Mouse (Mus musculus) heart, adult 10 weeks (tissue): Measurements from ENCODE around the gene Hist1h2bb. TPM values are rescaled to one million over a fixed set of nuclear protein-coding genes. Genes with fewer than 3 reads are reported as not detected.

Source experiments
- polyA plus RNA-seq: library from polyadenylated mRNA; stranded (reverse); fragments of 350-450 nt; fragmentation: Illumina TruSeq; extraction: RNeasy Lipid Tissue Mini Kit (QIAGEN cat#74804); gene quantifications from one replicate; pipeline ENCODE4 v1.2.3, GENCODE M21; 2014; ENCODE audit warnings: low read depth, low replicate concordance

The Hist1h2bb gene
- not detected for polyA plus RNA-seq

DNA sequence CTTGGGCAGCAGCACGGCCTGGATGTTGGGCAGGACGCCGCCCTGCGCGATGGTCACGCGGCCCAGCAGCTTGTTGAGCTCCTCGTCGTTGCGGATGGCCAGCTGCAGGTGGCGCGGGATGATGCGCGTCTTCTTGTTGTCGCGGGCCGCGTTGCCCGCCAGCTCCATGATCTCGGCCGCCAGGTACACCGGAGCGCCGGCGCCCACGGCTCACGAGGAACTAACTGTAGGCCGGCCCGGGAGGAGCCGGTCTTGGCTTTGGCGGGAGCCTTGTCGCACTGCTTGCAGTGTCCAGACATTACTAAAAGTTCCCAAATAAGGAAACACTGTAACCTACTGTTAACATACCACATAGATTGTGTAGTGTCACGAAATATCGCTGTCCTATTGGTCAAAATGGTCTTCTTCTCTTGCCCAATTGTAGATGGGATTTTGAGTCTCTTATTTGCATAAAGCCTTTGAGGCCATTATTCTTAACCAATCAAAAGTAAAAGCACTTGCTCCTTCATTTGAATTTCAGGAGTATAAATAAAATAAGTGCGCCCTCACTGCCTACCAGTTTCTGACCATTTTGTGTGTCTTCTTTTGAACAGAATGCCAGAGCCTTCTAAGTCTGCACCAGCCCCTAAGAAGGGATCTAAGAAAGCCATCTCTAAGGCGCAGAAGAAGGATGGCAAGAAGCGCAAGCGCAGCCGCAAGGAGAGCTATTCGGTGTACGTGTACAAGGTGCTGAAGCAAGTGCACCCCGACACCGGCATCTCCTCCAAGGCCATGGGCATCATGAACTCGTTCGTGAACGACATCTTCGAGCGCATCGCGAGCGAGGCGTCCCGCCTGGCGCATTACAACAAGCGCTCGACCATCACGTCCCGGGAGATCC lies at the start of gene Hist1h2bb:
Gene Hist1h2bb, plus strand, starts transcription at position 534 of the 880 bp plus-strand sequence.

GRCm38 (mm10) chr13:23698300-23698693 lies 48.2 kb upstream of the Hist1h2bb start, which contains the start of gene Hist1h4c:
TSS of gene Hist1h4c (minus strand) at chr13:23698454.

GRCm38 (mm10) chr13:23710374-23711089 lies 36.0 kb upstream of the Hist1h2bb start, which contains the start of gene Hfe:
TSS of gene Hfe (minus strand) at chr13:23710854.

GRCm38 (mm10) chr13:23738677-23739068 lies 7.9 kb upstream of the Hist1h2bb start, which contains the start of gene Hist1h1c:
TSS of gene Hist1h1c (plus strand) at chr13:23738808.

DNA sequence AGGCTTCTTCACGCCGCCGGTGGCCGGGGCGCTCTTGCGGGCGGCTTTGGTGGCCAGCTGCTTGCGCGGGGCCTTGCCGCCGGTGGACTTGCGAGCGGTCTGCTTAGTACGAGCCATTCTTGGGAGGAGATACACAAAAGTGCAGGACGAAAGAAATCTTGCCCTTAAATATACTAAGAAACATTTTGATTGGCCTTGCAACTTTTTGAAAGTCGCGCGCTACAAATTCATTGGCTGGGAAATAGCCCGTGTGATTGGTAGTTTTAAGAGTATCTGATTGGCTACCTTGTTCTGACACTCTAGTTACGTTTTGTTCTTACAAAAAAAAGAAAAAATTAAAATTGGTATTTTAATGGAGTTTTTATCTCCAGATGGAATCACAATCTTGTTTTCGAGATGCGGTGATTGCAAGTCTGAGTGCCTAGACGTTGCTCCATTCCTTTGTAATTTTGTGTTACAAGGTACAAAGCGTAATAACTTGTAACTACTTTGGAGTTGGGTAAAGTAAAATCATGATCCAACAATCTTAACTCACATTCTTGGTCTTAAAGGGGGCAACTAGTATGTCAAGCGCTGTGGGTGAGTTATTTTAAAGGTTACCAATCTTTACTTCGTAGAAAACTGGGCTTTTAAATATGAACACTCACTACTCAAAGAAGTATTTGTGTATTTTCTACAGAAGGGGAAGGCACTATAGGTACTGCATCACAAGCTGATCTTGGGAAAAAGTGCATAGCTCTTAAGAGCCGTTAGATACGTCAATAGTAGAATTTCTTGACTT lies 963 bp upstream of the Hist1h2bb start, which contains the start of gene Hist1h3c:
Gene Hist1h3c, minus strand, starts transcription at position 222 of the 781 bp plus-strand sequence.

GRCm38 (mm10) chr13:23750839-23751477 lies 4.4 kb downstream of the Hist1h2bb start, which contains the start of gene Hist1h2ab:
TSS of gene Hist1h2ab (plus strand) at chr13:23751126.

DNA sequence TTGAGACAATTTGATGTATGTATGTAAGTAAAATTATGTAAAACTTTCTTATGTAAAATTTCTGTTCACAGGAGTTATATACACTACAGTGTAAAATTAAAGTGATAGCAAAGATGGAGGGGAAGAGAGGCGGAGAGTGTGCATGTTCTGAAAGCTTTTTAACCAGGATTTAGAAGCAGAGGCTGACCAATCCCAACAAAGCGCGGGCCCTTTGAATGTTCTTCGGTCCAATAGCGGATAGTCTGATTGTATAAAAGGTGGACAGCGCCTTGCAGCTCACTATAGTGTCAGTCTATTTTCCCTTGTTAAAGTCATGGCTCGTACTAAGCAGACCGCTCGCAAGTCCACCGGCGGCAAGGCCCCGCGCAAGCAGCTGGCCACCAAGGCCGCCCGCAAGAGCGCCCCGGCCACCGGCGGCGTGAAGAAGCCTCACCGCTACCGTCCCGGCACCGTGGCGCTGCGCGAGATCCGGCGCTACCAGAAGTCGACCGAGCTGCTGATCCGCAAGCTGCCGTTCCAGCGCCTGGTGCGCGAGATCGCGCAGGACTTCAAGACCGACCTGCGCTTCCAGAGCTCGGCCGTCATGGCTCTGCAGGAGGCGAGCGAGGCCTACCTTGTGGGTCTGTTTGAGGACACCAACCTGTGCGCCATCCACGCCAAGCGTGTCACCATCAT lies 5.7 kb downstream of the Hist1h2bb start, which contains the start of gene Hist1h3b:
Gene Hist1h3b, plus strand, starts transcription at position 201 of the 675 bp plus-strand sequence.

GRCm38 (mm10) chr13:23756790-23757189 lies 10.3 kb downstream of the Hist1h2bb start, which contains the start of gene Hist1h4b:
TSS of gene Hist1h4b (plus strand) at chr13:23757013.

DNA sequence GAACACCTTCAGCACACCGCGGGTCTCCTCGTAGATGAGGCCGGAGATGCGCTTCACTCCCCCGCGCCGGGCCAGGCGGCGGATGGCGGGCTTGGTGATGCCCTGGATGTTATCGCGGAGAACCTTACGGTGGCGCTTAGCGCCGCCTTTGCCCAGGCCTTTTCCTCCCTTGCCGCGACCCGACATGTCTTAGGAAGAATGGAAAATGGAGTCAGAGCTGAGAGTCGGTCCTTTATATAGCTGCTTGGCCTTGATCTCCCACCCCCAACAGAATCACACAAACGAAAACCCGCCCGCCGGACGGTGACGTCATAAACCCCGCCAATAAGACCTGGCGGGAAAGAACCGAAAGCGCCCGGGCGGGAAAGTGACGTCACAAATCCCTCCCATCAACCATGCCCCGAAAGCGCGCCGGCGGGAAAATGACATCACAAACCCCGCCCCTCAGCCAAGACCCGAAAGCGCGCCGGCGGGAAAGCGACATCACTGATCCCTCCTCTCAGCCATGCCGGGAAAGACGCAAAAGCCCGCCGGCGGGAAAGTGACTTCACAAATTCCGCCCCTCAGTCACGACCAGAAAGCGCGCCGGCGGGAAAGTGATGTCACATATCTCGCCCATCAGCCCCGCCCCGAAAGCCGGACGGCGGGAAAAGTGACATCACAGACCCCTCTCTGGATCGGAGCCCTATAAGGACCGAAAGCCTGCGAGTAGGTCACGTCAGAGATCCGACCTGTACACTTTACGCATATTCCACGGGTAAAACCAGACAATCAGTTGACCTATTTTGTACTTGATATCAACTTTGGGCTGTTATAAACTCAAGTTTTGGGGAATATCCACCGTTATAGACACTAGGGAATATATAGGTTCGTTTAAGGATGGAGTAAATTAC lies 14.7 kb downstream of the Hist1h2bb start, which contains the start of gene Hist1h4a:
Gene Hist1h4a, minus strand, starts transcription at position 259 of the 893 bp plus-strand sequence.

DNA sequence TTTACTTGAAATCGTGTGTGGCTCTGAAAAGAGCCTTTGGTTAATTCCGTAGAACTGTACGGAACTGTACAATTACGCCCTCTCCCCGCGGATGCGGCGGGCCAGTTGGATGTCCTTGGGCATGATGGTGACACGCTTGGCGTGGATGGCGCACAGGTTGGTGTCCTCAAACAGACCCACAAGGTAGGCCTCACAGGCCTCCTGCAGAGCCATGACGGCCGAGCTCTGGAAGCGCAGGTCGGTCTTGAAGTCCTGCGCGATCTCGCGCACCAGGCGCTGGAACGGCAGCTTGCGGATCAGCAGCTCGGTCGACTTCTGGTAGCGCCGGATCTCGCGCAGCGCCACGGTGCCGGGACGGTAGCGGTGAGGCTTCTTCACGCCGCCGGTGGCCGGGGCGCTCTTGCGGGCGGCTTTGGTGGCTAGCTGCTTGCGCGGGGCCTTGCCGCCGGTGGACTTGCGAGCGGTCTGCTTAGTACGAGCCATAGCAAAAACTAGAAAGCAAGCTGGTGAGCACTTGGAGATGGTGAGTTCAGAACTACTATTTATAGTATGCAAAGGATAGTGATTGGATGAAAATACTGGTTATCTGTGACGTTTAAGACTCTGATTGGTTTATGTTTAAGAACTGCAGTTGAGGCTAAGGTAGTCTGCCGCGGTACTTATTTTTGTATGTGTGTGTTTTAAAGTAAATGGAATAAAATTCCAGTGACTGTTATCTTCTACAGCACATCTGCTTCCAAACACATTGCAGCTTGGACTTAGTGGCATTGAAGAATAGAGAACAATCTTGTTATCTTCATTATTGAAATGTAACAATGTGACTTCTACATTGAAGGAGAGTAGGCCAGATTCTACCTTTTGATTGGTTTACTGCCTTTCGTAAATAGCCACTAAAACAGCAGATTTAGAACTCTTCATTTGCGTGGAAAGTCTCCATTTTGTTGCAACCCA lies 15.6 kb downstream of the Hist1h2bb start, which contains the start of gene Hist1h3a:
Gene Hist1h3a, minus strand, starts transcription at position 516 of the 951 bp plus-strand sequence.

DNA sequence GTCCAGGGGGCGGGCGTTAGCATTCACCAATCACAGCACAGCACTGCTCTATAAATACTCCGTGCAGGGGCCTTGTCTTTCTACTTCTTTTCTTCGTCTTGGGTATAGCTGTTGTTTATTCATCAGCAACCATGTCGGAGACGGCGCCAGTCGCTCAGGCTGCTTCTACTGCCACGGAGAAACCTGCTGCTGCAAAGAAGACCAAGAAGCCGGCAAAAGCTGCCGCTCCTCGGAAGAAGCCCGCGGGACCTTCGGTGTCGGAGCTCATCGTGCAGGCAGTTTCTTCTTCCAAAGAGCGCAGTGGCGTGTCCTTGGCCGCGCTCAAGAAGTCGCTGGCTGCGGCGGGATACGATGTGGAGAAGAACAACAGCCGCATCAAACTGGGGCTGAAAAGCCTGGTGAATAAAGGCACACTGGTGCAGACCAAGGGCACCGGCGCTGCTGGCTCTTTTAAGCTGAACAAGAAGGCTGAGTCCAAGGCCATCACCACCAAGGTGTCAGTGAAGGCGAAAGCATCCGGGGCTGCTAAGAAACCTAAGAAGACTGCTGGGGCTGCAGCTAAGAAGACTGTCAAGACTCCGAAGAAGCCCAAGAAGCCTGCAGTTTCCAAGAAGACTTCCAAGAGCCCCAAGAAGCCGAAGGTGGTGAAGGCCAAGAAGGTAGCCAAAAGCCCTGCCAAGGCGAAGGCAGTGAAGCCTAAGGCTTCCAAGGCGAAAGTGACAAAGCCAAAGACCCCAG lies 17.2 kb downstream of the Hist1h2bb start, which contains the start of gene Hist1h1a:
Gene Hist1h1a, plus strand, starts transcription at position 81 of the 738 bp plus-strand sequence.

DNA sequence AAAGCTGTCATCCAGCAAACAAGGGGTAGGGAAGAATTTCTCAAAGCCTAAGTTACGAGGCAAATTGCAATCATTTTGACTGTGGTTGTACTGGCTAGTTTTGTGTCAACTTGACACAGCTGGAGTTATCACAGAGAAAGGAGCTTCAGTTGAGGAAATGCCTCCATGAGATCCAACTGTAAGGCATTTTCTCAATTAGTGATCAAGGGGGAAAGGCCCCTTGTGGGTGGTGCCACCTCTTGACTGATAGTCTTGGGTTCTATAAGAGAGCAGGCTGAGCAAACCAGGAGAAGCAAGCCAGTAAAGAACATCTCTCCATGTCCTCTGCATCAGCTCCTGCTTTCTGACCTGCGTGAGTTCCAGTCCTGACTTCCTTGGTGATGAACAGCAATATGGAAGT lies 23.1 kb downstream of the Hist1h2bb start, which contains the start of gene Trim38:
Gene Trim38, plus strand, starts transcription at position 301 of the 400 bp plus-strand sequence.

Other genes with a start within 250 kb of the Hist1h2bb start
- gene Hist1h4h, start 215.7 kb upstream of the Hist1h2bb start, polyA plus RNA-seq, result 46.3 TPM
- gene Hist1h2af, start 212.8 kb upstream of the Hist1h2bb start, polyA plus RNA-seq, result 2.5 TPM
- not detected for gene Hist1h3g, start 211.3 kb upstream of the Hist1h2bb start, polyA plus RNA-seq
- 0.89 TPM for gene Hist1h2bh, start 203.3 kb upstream of the Hist1h2bb start, polyA plus RNA-seq
- 0.68 TPM for gene Hist1h3f, start 202.7 kb upstream of the Hist1h2bb start, polyA plus RNA-seq
- gene Hist1h4f, start 195.1 kb upstream of the Hist1h2bb start, polyA plus RNA-seq, result not detected
- gene Hist1h1d, start 193.5 kb upstream of the Hist1h2bb start, polyA plus RNA-seq, result 0.21 TPM
- not detected for gene Hist1h3e, start 184.4 kb upstream of the Hist1h2bb start, polyA plus RNA-seq
- gene Hist1h2ae, start 175.5 kb upstream of the Hist1h2bb start, polyA plus RNA-seq, result not detected
- gene Hist1h2bg, start 175.3 kb upstream of the Hist1h2bb start, polyA plus RNA-seq, result not detected
- not detected for gene Hist1h2bf, start 172.5 kb upstream of the Hist1h2bb start, polyA plus RNA-seq
- not detected for gene Hist1h2ad, start 172.4 kb upstream of the Hist1h2bb start, polyA plus RNA-seq
- 0.76 TPM for gene Hist1h3d, start 171.0 kb upstream of the Hist1h2bb start, polyA plus RNA-seq
- gene Hist1h4d, start 165.1 kb upstream of the Hist1h2bb start, polyA plus RNA-seq, result not detected
- gene Hist1h2be, start 125.6 kb upstream of the Hist1h2bb start, polyA plus RNA-seq, result 8.1 TPM
- gene Hist1h1e, start 124.2 kb upstream of the Hist1h2bb start, polyA plus RNA-seq, result 3.8 TPM
- gene Hist1h2ac, start 62.8 kb upstream of the Hist1h2bb start, polyA plus RNA-seq, result 1.0 TPM
- gene Hist1h2bc, start 62.5 kb upstream of the Hist1h2bb start, polyA plus RNA-seq, result 121 TPM
- gene Hist1h1t, start 50.9 kb upstream of the Hist1h2bb start, polyA plus RNA-seq, result not detected
- not detected for gene Hist1h4c, start 48.3 kb upstream of the Hist1h2bb start, polyA plus RNA-seq
- 35.3 TPM for gene Hfe, start 35.9 kb upstream of the Hist1h2bb start, polyA plus RNA-seq
- 171 TPM for gene Hist1h1c, start 7.9 kb upstream of the Hist1h2bb start, polyA plus RNA-seq
- gene Hist1h3c, start 1.1 kb upstream of the Hist1h2bb start, polyA plus RNA-seq, result not detected
- not detected for gene Hist1h2ab, start 4.4 kb downstream of the Hist1h2bb start, polyA plus RNA-seq
- gene Hist1h3b, start 5.5 kb downstream of the Hist1h2bb start, polyA plus RNA-seq, result not detected
- gene Hist1h4b, start 10.3 kb downstream of the Hist1h2bb start, polyA plus RNA-seq, result not detected
- not detected for gene Hist1h4a, start 14.5 kb downstream of the Hist1h2bb start, polyA plus RNA-seq
- not detected for gene Hist1h3a, start 15.7 kb downstream of the Hist1h2bb start, polyA plus RNA-seq
- not detected for gene Hist1h1a, start 16.9 kb downstream of the Hist1h2bb start, polyA plus RNA-seq
- 0.31 TPM for gene Trim38, start 23.2 kb downstream of the Hist1h2bb start, polyA plus RNA-seq
- gene Slc17a2, start 60.3 kb downstream of the Hist1h2bb start, polyA plus RNA-seq, result not detected
- gene Slc17a3, start 92.7 kb downstream of the Hist1h2bb start, polyA plus RNA-seq, result 0.34 TPM
- gene Slc17a1, start 121.0 kb downstream of the Hist1h2bb start, polyA plus RNA-seq, result not detected
- gene Slc17a4, start 168.3 kb downstream of the Hist1h2bb start, polyA plus RNA-seq, result not detected
- gene Hist1h2ba, start 187.4 kb downstream of the Hist1h2bb start, polyA plus RNA-seq, result not detected
- gene Hist1h2aa, start 187.7 kb downstream of the Hist1h2bb start, polyA plus RNA-seq, result not detected
- gene Scgn, start 244.5 kb downstream of the Hist1h2bb start, polyA plus RNA-seq, result not detected